Mouse (Mus musculus): Measurements from ENCODE around the gene Slc50a1. TPM values are rescaled to one million over a fixed set of nuclear protein-coding genes. Genes with fewer than 3 reads are reported as not detected.

Slc50a1 gene
- polyA plus RNA-seq, 1 experiment from 2014 or later: 107 TPM

- Histone ChIP-seq H3K4me3 (ENCODE audit: low read depth, low read length) (no peak overlapping the region), H3K4me1 (replicated peaks; ENCODE audit: control insufficient read depth, insufficient read depth) (peaks cover 3% of the 10 kb centered on the region; the same call in 1 of the 2 replicates), H3K36me3 (ENCODE audit: control insufficient read depth, insufficient read depth, low read length) (peaks cover 4% of the 10 kb centered on the region; the same call in 1 of the 2 replicates), H3K27me3 (ENCODE audit: control insufficient read depth, insufficient read depth, low read length) (no peaks in the 10 kb centered on the region), H3K9me3 (ENCODE audit: control insufficient read depth, low read length) (no peaks in the 10 kb centered on the region), H3K4me2 (replicated peaks; ENCODE audit: low read depth) (no peak overlapping the region), H3K9ac (ENCODE audit: low read length) (no peak overlapping the region), H3K27ac (replicated peaks) (no peak overlapping the region)
- ATAC-seq (ENCODE audit: low FRiP score, low TSS enrichment): no peak
- no peak for TF ChIP-seq CTCF (IDR thresholded peaks at IDR 0.05; ENCODE audit: low read depth)
- WGBS: 78% methylated on average over 11 of the region's 11 CpGs
- DNase-seq (ENCODE audit: low spot score): no peak
These were observed 45.6 kb downstream of the Slc50a1 start for GRCm38 (mm10) chr3:89224796-89225195.

- Histone ChIP-seq H3K4me2 (replicated peaks; ENCODE audit: low read depth) (no peak overlapping the region), H3K9me3 (ENCODE audit: control insufficient read depth, low read length) (no peaks in the 10 kb centered on the region), H3K4me3 (ENCODE audit: low read depth, low read length) (no peak overlapping the region), H3K27me3 (ENCODE audit: control insufficient read depth, insufficient read depth, low read length) (no peaks in the 10 kb centered on the region), H3K27ac (replicated peaks) (no peak overlapping the region), H3K9ac (ENCODE audit: low read length) (no peak overlapping the region), H3K4me1 (replicated peaks; ENCODE audit: control insufficient read depth, insufficient read depth) (no peaks in the 10 kb centered on the region), H3K36me3 (ENCODE audit: control insufficient read depth, insufficient read depth, low read length) (peaks cover 4% of the 10 kb centered on the region; the same call in 1 of the 2 replicates)
- TF ChIP-seq EP300 (optimal IDR thresholded peaks at IDR 0.05): no peak
- no peak for TF ChIP-seq CTCF (IDR thresholded peaks at IDR 0.05; ENCODE audit: low read depth)
- ATAC-seq (ENCODE audit: low FRiP score, low TSS enrichment) (no peak), DNase-seq (ENCODE audit: low spot score) (no peak)
- WGBS: 75% methylated on average over 5 of the region's 5 CpGs
These were observed 49.2 kb downstream of the Slc50a1 start for GRCm38 (mm10) chr3:89221167-89221566.

GRCm38 (mm10) chr3:89219546-89219945 is 50.8 kb downstream of the Slc50a1 start:
- Histone ChIP-seq H3K4me3 (ENCODE audit: low read depth, low read length) (no peak overlapping the region), H3K27ac (replicated peaks) (no peak overlapping the region), H3K36me3 (ENCODE audit: control insufficient read depth, insufficient read depth, low read length) (peaks cover 3% of the 10 kb centered on the region; the same call in 1 of the 2 replicates), H3K9me3 (ENCODE audit: control insufficient read depth, low read length) (no peaks in the 10 kb centered on the region), H3K9ac (ENCODE audit: low read length) (no peak overlapping the region), H3K27me3 (ENCODE audit: control insufficient read depth, insufficient read depth, low read length) (no peaks in the 10 kb centered on the region), H3K4me1 (replicated peaks; ENCODE audit: control insufficient read depth, insufficient read depth) (no peaks in the 10 kb centered on the region; the same call in 1 of the 2 replicates), H3K4me2 (replicated peaks; ENCODE audit: low read depth) (no peak overlapping the region)
- DNase-seq (ENCODE audit: low spot score): no peak
- ATAC-seq (ENCODE audit: low FRiP score, low TSS enrichment): no peak
- no peak for TF ChIP-seq EP300 (optimal IDR thresholded peaks at IDR 0.05)
- TF ChIP-seq CTCF (IDR thresholded peaks at IDR 0.05; ENCODE audit: low read depth): no peak
- 39% methylated on average over 8 of the region's 8 CpGs for WGBS

GRCm38 (mm10) chr3:89218271-89218670 is 52.1 kb downstream of the Slc50a1 start:
- 82% methylated on average over 1 of the region's 1 CpGs for WGBS
- no peak for ATAC-seq (ENCODE audit: low FRiP score, low TSS enrichment)
- no peaks in the 10 kb centered on the region for H3K9me3 ChIP-seq (ENCODE audit: control insufficient read depth, low read length)
- no peak overlapping the region for H3K4me2 ChIP-seq (replicated peaks; ENCODE audit: low read depth)
- no peaks in the 10 kb centered on the region; the same call in 1 of the 2 replicates for H3K36me3 ChIP-seq (ENCODE audit: control insufficient read depth, insufficient read depth, low read length)
- H3K4me3 ChIP-seq (ENCODE audit: low read depth, low read length): no peak overlapping the region
- TF ChIP-seq CTCF (IDR thresholded peaks at IDR 0.05; ENCODE audit: low read depth) (no peak), EP300 (optimal IDR thresholded peaks at IDR 0.05) (no peak)
- H3K9ac ChIP-seq (ENCODE audit: low read length): no peak overlapping the region
- no peaks in the 10 kb centered on the region; the same call in 1 of the 2 replicates for H3K4me1 ChIP-seq (replicated peaks; ENCODE audit: control insufficient read depth, insufficient read depth)
- no peaks in the 10 kb centered on the region for H3K27me3 ChIP-seq (ENCODE audit: control insufficient read depth, insufficient read depth, low read length)
- H3K27ac ChIP-seq (replicated peaks): no peak overlapping the region
- DNase-seq (ENCODE audit: low spot score): no peak

MicroRNAs within 50 kb of the gene (microRNA counts, 519-probe panel; counts per million panel counts)
- microRNA mmu-miR-92b: not detected

Small RNA genes within 50 kb of the gene (microRNA-seq; reads per million reads assigned to microRNA genes)
- 45.7 reads per million, percentile 34 among the genes with 10 or more reads in this experiment for gene Mir92b

Other genes with a start within 250 kb of the Slc50a1 start
- 19.4 and 22.0 TPM in 2 replicates for gene Rusc1, start 177.3 kb downstream of the Slc50a1 start, polyA plus RNA-seq (2015; fragmentation: Nextera tagmentation; extraction: Ambion mirVana)
- gene Gm43738, start 169.5 kb downstream of the Slc50a1 start, polyA plus RNA-seq (2015; fragmentation: Nextera tagmentation; extraction: Ambion mirVana): 0.17 TPM in 1 of 2 replicates, not detected in the other
- gene Fdps, start 168.6 kb downstream of the Slc50a1 start, polyA plus RNA-seq (2015; fragmentation: Nextera tagmentation; extraction: Ambion mirVana): 372 and 379 TPM in 2 replicates
- gene Pklr, start 134.4 kb downstream of the Slc50a1 start, polyA plus RNA-seq (2015; fragmentation: Nextera tagmentation; extraction: Ambion mirVana): 6.6 and 6.8 TPM in 2 replicates
- gene Hcn3, start 110.4 kb downstream of the Slc50a1 start, polyA plus RNA-seq (2015; fragmentation: Nextera tagmentation; extraction: Ambion mirVana): 0.45 and 0.71 TPM in 2 replicates
- gene Clk2, start 105.8 kb downstream of the Slc50a1 start, polyA plus RNA-seq (2015; fragmentation: Nextera tagmentation; extraction: Ambion mirVana): 10.2 and 11.3 TPM in 2 replicates
- gene Scamp3, start 93.1 kb downstream of the Slc50a1 start, polyA plus RNA-seq (2015; fragmentation: Nextera tagmentation; extraction: Ambion mirVana): 65.4 and 66.3 TPM in 2 replicates
- 7.5 and 9.1 TPM in 2 replicates for gene Fam189b, start 87.4 kb downstream of the Slc50a1 start, polyA plus RNA-seq (2015; fragmentation: Nextera tagmentation; extraction: Ambion mirVana)
- gene Gba, start 67.6 kb downstream of the Slc50a1 start, polyA plus RNA-seq (2015; fragmentation: Nextera tagmentation; extraction: Ambion mirVana): 98.5 and 112 TPM in 2 replicates
- 25.5 and 31.1 TPM in 2 replicates for gene Thbs3, start 55.4 kb downstream of the Slc50a1 start, polyA plus RNA-seq (2015; fragmentation: Nextera tagmentation; extraction: Ambion mirVana)
- gene Mtx1, start 43.5 kb downstream of the Slc50a1 start, polyA plus RNA-seq (2015; fragmentation: Nextera tagmentation; extraction: Ambion mirVana): 129 and 133 TPM in 2 replicates
- gene Muc1, start 41.5 kb downstream of the Slc50a1 start, polyA plus RNA-seq (2015; fragmentation: Nextera tagmentation; extraction: Ambion mirVana): 212 and 255 TPM in 2 replicates
- 266 and 314 TPM in 2 replicates for gene Krtcap2, start 24.6 kb downstream of the Slc50a1 start, polyA plus RNA-seq (2015; fragmentation: Nextera tagmentation; extraction: Ambion mirVana)
- gene Trim46, start 24.3 kb downstream of the Slc50a1 start, polyA plus RNA-seq (2015; fragmentation: Nextera tagmentation; extraction: Ambion mirVana): 2.7 and 3.3 TPM in 2 replicates
- gene Dpm3, start 11.2 kb downstream of the Slc50a1 start, polyA plus RNA-seq (2015; fragmentation: Nextera tagmentation; extraction: Ambion mirVana): 140 and 152 TPM in 2 replicates
- 34.8 and 36.6 TPM in 2 replicates for gene Efna1, start 10.6 kb upstream of the Slc50a1 start, polyA plus RNA-seq (2015; fragmentation: Nextera tagmentation; extraction: Ambion mirVana)
- gene Efna3, start 52.4 kb upstream of the Slc50a1 start, polyA plus RNA-seq (2015; fragmentation: Nextera tagmentation; extraction: Ambion mirVana): 25.8 and 29.2 TPM in 2 replicates
- 8.9 and 11.7 TPM in 2 replicates for gene Efna4, start 67.5 kb upstream of the Slc50a1 start, polyA plus RNA-seq (2015; fragmentation: Nextera tagmentation; extraction: Ambion mirVana)
- gene Adam15, start 79.4 kb upstream of the Slc50a1 start, polyA plus RNA-seq (2015; fragmentation: Nextera tagmentation; extraction: Ambion mirVana): 43.0 and 44.8 TPM in 2 replicates
- 0.33 and 0.41 TPM in 2 replicates for gene Dcst2, start 91.4 kb upstream of the Slc50a1 start, polyA plus RNA-seq (2015; fragmentation: Nextera tagmentation; extraction: Ambion mirVana)
- 0.29 and 0.36 TPM in 2 replicates for gene Dcst1, start 94.7 kb upstream of the Slc50a1 start, polyA plus RNA-seq (2015; fragmentation: Nextera tagmentation; extraction: Ambion mirVana)
- gene Zbtb7b, start 124.2 kb upstream of the Slc50a1 start, polyA plus RNA-seq (2015; fragmentation: Nextera tagmentation; extraction: Ambion mirVana): 7.9 and 9.1 TPM in 2 replicates
- not detected in 2 replicates for gene Lenep, start 132.2 kb upstream of the Slc50a1 start, polyA plus RNA-seq (2015; fragmentation: Nextera tagmentation; extraction: Ambion mirVana)
- 20.9 and 22.6 TPM in 2 replicates for gene Flad1, start 141.3 kb upstream of the Slc50a1 start, polyA plus RNA-seq (2015; fragmentation: Nextera tagmentation; extraction: Ambion mirVana)
- gene Cks1b, start 147.8 kb upstream of the Slc50a1 start, polyA plus RNA-seq (2015; fragmentation: Nextera tagmentation; extraction: Ambion mirVana): 158 and 179 TPM in 2 replicates
- gene Shc1, start 147.9 kb upstream of the Slc50a1 start, polyA plus RNA-seq (2015; fragmentation: Nextera tagmentation; extraction: Ambion mirVana): 42.6 and 49.0 TPM in 2 replicates
- 18.0 and 21.3 TPM in 2 replicates for gene Pygo2, start 159.6 kb upstream of the Slc50a1 start, polyA plus RNA-seq (2015; fragmentation: Nextera tagmentation; extraction: Ambion mirVana)
- gene Pbxip1, start 166.1 kb upstream of the Slc50a1 start, polyA plus RNA-seq (2015; fragmentation: Nextera tagmentation; extraction: Ambion mirVana): 48.4 and 48.6 TPM in 2 replicates
- gene Pmvk, start 184.0 kb upstream of the Slc50a1 start, polyA plus RNA-seq (2015; fragmentation: Nextera tagmentation; extraction: Ambion mirVana): 49.7 and 55.0 TPM in 2 replicates
- gene Kcnn3, start 249.6 kb upstream of the Slc50a1 start, polyA plus RNA-seq (2015; fragmentation: Nextera tagmentation; extraction: Ambion mirVana): 4.5 and 5.3 TPM in 2 replicates